Mouse (Mus musculus) urinary bladder, postnatal 4 days (tissue): ENCODE measurements around the gene C2cd2.

Experiments
- DNase-seq, 2 experiments: peaks; one replicate each; pipeline ENCODE4 v3.0.0; 2021 to 2022; ENCODE audit warnings: low spot score in 2 of 2

The C2cd2 gene

DNA sequence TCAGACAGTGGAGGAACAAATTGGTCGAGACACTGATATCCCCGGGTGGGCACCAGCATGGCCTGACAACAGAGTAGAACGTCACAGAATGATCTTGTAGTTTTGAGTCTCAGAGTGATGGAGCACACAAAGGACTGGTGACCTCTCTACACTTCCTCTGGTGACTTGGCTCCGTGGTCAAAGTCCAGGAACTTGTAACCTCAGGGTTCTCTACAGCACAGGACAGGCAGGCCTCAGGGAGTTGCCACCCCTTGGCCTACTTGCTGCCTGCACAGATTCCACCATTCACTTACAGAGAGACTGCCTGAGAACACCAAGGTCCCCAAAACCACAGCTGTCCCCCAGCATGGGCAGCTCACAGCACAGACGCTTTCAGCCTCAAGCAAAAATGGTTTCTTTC lies 147.1 kb downstream of the C2cd2 start:
- DNase-seq: no peak

DNA sequence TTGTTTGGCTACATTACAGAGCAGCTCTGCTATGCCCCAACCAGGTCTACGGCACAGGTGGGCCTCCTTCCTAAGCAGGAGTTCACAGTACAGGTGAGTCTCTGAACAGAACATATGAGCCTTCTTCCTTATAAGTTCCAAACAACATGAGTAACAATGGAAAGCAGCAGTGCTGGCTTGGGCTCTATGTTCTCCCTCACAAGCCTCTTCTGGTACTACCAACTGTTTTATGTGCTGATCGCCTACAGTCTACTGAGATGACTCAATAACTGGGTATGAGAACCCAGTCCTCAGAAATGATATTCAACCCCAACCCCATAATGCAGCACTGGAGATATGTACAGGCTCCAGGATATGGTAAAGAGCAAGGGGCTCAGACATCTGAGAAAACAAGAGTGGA lies 148.3 kb downstream of the C2cd2 start:
- DNase-seq: no peak

- no peak for DNase-seq
Measured at GRCm38 (mm10) chr16:97808881-97809280, 153.5 kb downstream of the C2cd2 start.

DNA sequence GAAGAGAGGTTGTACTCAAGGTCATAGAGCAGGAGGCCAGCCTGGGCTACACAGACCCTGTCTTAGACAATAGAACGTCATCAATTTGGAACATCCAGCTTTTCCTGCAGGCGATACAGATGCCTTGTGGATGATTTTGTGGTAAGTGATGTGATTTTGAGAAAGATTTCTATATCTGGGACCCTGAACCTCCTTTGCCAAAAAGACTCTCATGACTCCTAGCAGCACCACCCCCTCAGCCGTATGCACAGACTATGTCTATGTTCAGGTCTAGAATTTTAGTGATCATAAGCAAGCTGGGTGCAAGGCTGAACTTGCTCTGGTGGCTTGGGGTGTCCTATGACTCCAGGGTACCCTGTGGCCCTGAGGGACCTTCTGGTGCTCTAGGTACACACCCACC lies 156.8 kb downstream of the C2cd2 start:
- no peak for DNase-seq
